7 mouse cellular contexts compared by ENCODE assay signal in the genomic region with DNA sequence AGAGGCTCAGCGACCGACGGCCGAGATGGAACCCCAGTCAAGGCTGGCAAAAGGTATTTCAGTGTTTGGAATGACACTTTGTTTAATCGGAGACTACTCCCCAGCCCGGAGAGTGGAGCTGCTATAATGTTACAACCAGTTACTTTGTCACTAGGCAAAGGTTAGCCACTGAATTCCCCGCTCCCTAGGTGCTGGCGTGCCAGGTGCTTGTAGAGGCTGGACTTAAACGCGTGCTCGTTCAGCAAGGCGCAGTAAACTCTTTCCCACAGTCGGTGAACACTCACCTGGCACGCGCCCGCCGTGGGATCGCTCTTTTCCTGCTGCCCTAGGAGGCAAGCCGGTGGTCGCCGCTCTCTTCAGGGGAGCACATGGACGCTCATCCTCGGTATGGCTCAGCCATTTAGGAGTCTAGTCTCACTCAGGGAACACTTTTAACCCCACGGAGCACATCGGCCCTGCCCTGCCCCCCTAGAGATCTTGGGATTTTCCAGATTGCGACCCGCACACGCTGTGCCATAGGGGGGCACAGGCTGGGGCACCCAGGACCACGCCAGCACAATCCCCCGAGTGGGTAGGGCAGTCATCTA. TPM values are rescaled to one million over a fixed set of nuclear protein-coding genes. Genes with fewer than 3 reads are reported as not detected.
A peak's percentile ranks its signal among the peaks of the same experiment; 100 is the strongest.
DNase-seq lines count a peak whose midpoint lies in the region; ATAC-seq and TF ChIP-seq lines count a peak whose summit lies in the region.

No protein-coding gene starts in this region.

- peak overlapping the region; percentile 91 for H3K4me2 ChIP-seq in neural tube, embryonic 11.5 days (ENCODE audit: low read depth)
- peak overlapping the region; percentile 89 for H3K4me2 ChIP-seq in kidney, postnatal 0 days (ENCODE audit: low read length)
- H3K4me2 ChIP-seq in myocyte (ENCODE audit: low read depth): peak overlapping the region; percentile 83

- no peaks in the 10 kb centered on the region for H3K36me3 ChIP-seq in neural tube, embryonic 11.5 days (ENCODE audit: control insufficient read depth, insufficient read depth, low read length)
- H3K36me3 ChIP-seq in kidney, postnatal 0 days (ENCODE audit: insufficient read depth, low read length): no peaks in the 10 kb centered on the region
- no peaks in the 10 kb centered on the region for H3K36me3 ChIP-seq in myocyte (ENCODE audit: control insufficient read depth, insufficient read depth)

- peak overlapping the region; percentile 86 for H3K4me3 ChIP-seq in neural tube, embryonic 11.5 days (ENCODE audit: low read depth, low read length)
- peak overlapping the region; percentile 92 for H3K4me3 ChIP-seq in kidney, postnatal 0 days (replicated peaks; ENCODE audit: low read depth, low read length)
- H3K4me3 ChIP-seq in myocyte: peak overlapping the region; percentile 57

- TF ChIP-seq CTCF in kidney, postnatal 0 days (IDR thresholded peaks at IDR 0.05; ENCODE audit: low read depth): no peak

- peak overlapping the region; percentile 39 for H3ac ChIP-seq in myocyte (ENCODE audit: control insufficient read depth, insufficient read length)

- no peak overlapping the region for H3K27ac ChIP-seq in neural tube, embryonic 11.5 days (ENCODE audit: low read depth, low read length)
- H3K27ac ChIP-seq in kidney, postnatal 0 days: peak overlapping the region; percentile 66

- H3K79me2 ChIP-seq in myocyte (ENCODE audit: control insufficient read depth, insufficient read depth): peaks cover 44% of the 10 kb centered on the region

- H3K9me3 ChIP-seq in neural tube, embryonic 11.5 days (ENCODE audit: control insufficient read depth, low read length): no peaks in the 10 kb centered on the region
- H3K9me3 ChIP-seq in kidney, postnatal 0 days (replicated peaks; ENCODE audit: low read length): no peaks in the 10 kb centered on the region

- TF ChIP-seq POLR2A in myocyte (IDR thresholded peaks at IDR 0.05; ENCODE audit: insufficient read length, low read depth): no peak

- H3K27me3 ChIP-seq in neural tube, embryonic 11.5 days (ENCODE audit: control insufficient read depth, insufficient read depth, low read length): no peaks in the 10 kb centered on the region
- H3K27me3 ChIP-seq in kidney, postnatal 0 days (ENCODE audit: insufficient read depth, low read length): no peaks in the 10 kb centered on the region
- H3K27me3 ChIP-seq in myocyte (ENCODE audit: control insufficient read depth, insufficient read depth, insufficient read length): no peaks in the 10 kb centered on the region

- ATAC-seq in neural tube, embryonic 11.5 days (ENCODE audit: insufficient read depth, low FRiP score, low TSS enrichment): peak; percentile 56
- ATAC-seq in erythroid progenitor cell, adult 5-6 weeks (replicated peaks; ENCODE audit: low FRiP score, poor library complexity, severe bottlenecking): peak; percentile 2; the same call in 1 of the 2 replicates
- ATAC-seq in kidney, postnatal 0 days (replicated peaks; ENCODE audit: low FRiP score, low read depth): peak; percentile 22; the same call in 1 of the 2 replicates
- ATAC-seq in granulocyte monocyte progenitor cell, adult 5-6 weeks (replicated peaks; ENCODE audit: poor library complexity, severe bottlenecking): no peak
- no peak for ATAC-seq in megakaryocyte progenitor cell, adult 5-6 weeks (replicated peaks; ENCODE audit: poor library complexity)

- WGBS in neural tube, embryonic 11.5 days: 2% methylated on average over 30 of the region's 30 CpGs
- 1% methylated on average over 30 of the region's 30 CpGs for WGBS in kidney, postnatal 0 days

- no peak for DNase-seq in neural tube, embryonic 11.5 days (ENCODE audit: low spot score)
- no peak for DNase-seq in neural tube, embryonic 10.5 days (ENCODE audit: extremely low spot score, low spot score)
- DNase-seq in kidney, postnatal 0 days (ENCODE audit: low spot score): no peak

- peaks cover 14% of the 10 kb centered on the region for H3K4me1 ChIP-seq in neural tube, embryonic 11.5 days (ENCODE audit: control insufficient read depth, insufficient read depth, low read length)
- H3K4me1 ChIP-seq in kidney, postnatal 0 days (replicated peaks; ENCODE audit: insufficient read depth, low read length): peaks cover 49% of the 10 kb centered on the region

- H3K9ac ChIP-seq in neural tube, embryonic 11.5 days (ENCODE audit: low read length): peak overlapping the region; percentile 84
- H3K9ac ChIP-seq in kidney, postnatal 0 days (ENCODE audit: low read depth, low read length): peak overlapping the region; percentile 86

TF ChIP-seq in myocyte, 11 proteins besides CTCF, POLR2A, EP300 and RAD21:
- TF ChIP-seq MYOD1 (IDR thresholded peaks at IDR 0.05; ENCODE audit: control insufficient read depth in 1 of 3, insufficient read length in 2 of 3, low read depth in 2 of 3) (no peak), E2F4 (IDR thresholded peaks at IDR 0.05; ENCODE audit: insufficient read depth) (no peak), TCF3 (IDR thresholded peaks at IDR 0.05; ENCODE audit: insufficient read length, low read depth) (no peak), USF1 (IDR thresholded peaks at IDR 0.05; ENCODE audit: low read depth) (no peak), SRF (IDR thresholded peaks at IDR 0.05; ENCODE audit: control insufficient read depth, insufficient read length, low read depth) (no peak), MAX (IDR thresholded peaks at IDR 0.05; ENCODE audit: low read depth) (no peak), REST (IDR thresholded peaks at IDR 0.05; ENCODE audit: insufficient read depth, insufficient read length) (no peak), POLR2AphosphoS2 (IDR thresholded peaks at IDR 0.05; ENCODE audit: insufficient read length, low read depth) (no peak), TCF12 (IDR thresholded peaks at IDR 0.05; ENCODE audit: insufficient read depth, poor library complexity, severe bottlenecking) (no peak), MYOG (IDR thresholded peaks at IDR 0.05; ENCODE audit: control insufficient read depth in 1 of 3, insufficient read depth in 1 of 3, insufficient read length in 2 of 3, low read depth in 2 of 3) (no peak), CEBPB (IDR thresholded peaks at IDR 0.05; ENCODE audit: insufficient read depth, poor library complexity, severe bottlenecking) (no peak)
TF ChIP-seq in myocyte: peak in this region for 0.

RNA-seq across cellular contexts. Expression of a gene that starts 0.5 kb away (rescaled TPM):
- polyA plus RNA-seq in neural tube, embryonic 11.5 days (2014; fragmentation: Nextera tagmentation; extraction: Ambion mirVana): 48.3 and 52.2 TPM in 2 replicates
- total RNA-seq in erythroid progenitor cell, adult 5-6 weeks (2015; ENCODE audit: low replicate concordance): 105 and 148 TPM in 2 replicates
- 93.2 and 132 TPM in 2 replicates for total RNA-seq in erythroid progenitor cell, adult 5-6 weeks (2017; ENCODE audit: low replicate concordance)
- polyA plus RNA-seq in kidney, postnatal 0 days (2015; fragmentation: Nextera tagmentation; extraction: Ambion mirVana): 83.5 and 90.1 TPM in 2 replicates
- polyA plus RNA-seq in myocyte (2012; fragmentation: generic; extraction: Trizol): 68.5 TPM
- 47.0 and 51.2 TPM in 2 replicates for total RNA-seq in granulocyte monocyte progenitor cell, adult 5-6 weeks (2014; fragmentation: Nextera tagmentation)
- 13.5 and 17.0 TPM in 2 replicates for total RNA-seq in granulocyte monocyte progenitor cell, adult 5-6 weeks (2017)
- 29.9 and 32.7 TPM in 2 replicates for total RNA-seq in megakaryocyte progenitor cell, adult 5-6 weeks (2015)
- total RNA-seq in megakaryocyte progenitor cell, adult 5-6 weeks (2017): 13.5 and 17.5 TPM in 2 replicates

RNA-seq across cellular contexts. Expression of a gene that starts 16.8 kb away (rescaled TPM):
- 26.1 and 29.7 TPM in 2 replicates for polyA plus RNA-seq in neural tube, embryonic 11.5 days (2014; fragmentation: Nextera tagmentation; extraction: Ambion mirVana)
- total RNA-seq in erythroid progenitor cell, adult 5-6 weeks (2015; ENCODE audit: low replicate concordance): 32.1 and 36.0 TPM in 2 replicates
- total RNA-seq in erythroid progenitor cell, adult 5-6 weeks (2017; ENCODE audit: low replicate concordance): 17.2 and 29.4 TPM in 2 replicates
- polyA plus RNA-seq in kidney, postnatal 0 days (2015; fragmentation: Nextera tagmentation; extraction: Ambion mirVana): 20.7 and 21.1 TPM in 2 replicates
- polyA plus RNA-seq in myocyte (2012; fragmentation: generic; extraction: Trizol): 20.0 TPM
- 1.6 and 4.7 TPM in 2 replicates for total RNA-seq in granulocyte monocyte progenitor cell, adult 5-6 weeks (2014; fragmentation: Nextera tagmentation)
- total RNA-seq in granulocyte monocyte progenitor cell, adult 5-6 weeks (2017): 1.3 and 2.1 TPM in 2 replicates
- total RNA-seq in megakaryocyte progenitor cell, adult 5-6 weeks (2015): 2.2 and 2.3 TPM in 2 replicates
- 0.67 and 0.98 TPM in 2 replicates for total RNA-seq in megakaryocyte progenitor cell, adult 5-6 weeks (2017)

RNA-seq across cellular contexts. Expression of a gene that starts 52.3 kb away (rescaled TPM):
- 63.7 and 64.7 TPM in 2 replicates for polyA plus RNA-seq in neural tube, embryonic 11.5 days (2014; fragmentation: Nextera tagmentation; extraction: Ambion mirVana)
- 9.2 and 16.2 TPM in 2 replicates for total RNA-seq in erythroid progenitor cell, adult 5-6 weeks (2015; ENCODE audit: low replicate concordance)
- total RNA-seq in erythroid progenitor cell, adult 5-6 weeks (2017; ENCODE audit: low replicate concordance): 10.7 and 16.8 TPM in 2 replicates
- polyA plus RNA-seq in kidney, postnatal 0 days (2015; fragmentation: Nextera tagmentation; extraction: Ambion mirVana): 55.9 and 57.8 TPM in 2 replicates
- polyA plus RNA-seq in myocyte (2012; fragmentation: generic; extraction: Trizol): 68.7 TPM
- total RNA-seq in granulocyte monocyte progenitor cell, adult 5-6 weeks (2014; fragmentation: Nextera tagmentation): 31.5 and 35.4 TPM in 2 replicates
- total RNA-seq in granulocyte monocyte progenitor cell, adult 5-6 weeks (2017): 67.1 and 72.3 TPM in 2 replicates
- total RNA-seq in megakaryocyte progenitor cell, adult 5-6 weeks (2015): 23.9 and 30.3 TPM in 2 replicates
- 66.9 and 71.3 TPM in 2 replicates for total RNA-seq in megakaryocyte progenitor cell, adult 5-6 weeks (2017)

Comparison
In these comparisons a context has a peak if more than half of its experiments do, and no peak if none do; other contexts are left out.
1. ATAC-seq: peak in neural tube, embryonic 11.5 days (single experiment), erythroid progenitor cell, adult 5-6 weeks (single experiment) and kidney, postnatal 0 days (single experiment); none in granulocyte monocyte progenitor cell, adult 5-6 weeks (single experiment) and megakaryocyte progenitor cell, adult 5-6 weeks (single experiment).
2. Peak in every context shown above with its lines, with median percentiles within 50 percentile points of each other: H3K4me2 ChIP-seq and H3K4me3 ChIP-seq.